Mouse (Mus musculus): ENCODE measurements at regions not wholly inside any gene's neighbourhood (a gene's known extent, or its start where the extent isn't known, plus 50 kb on each side); places are given as distances from the start of the nearest gene placed in this dataset.
"Not testable (repeated sequence)": the region's sequence is repeated elsewhere in the genome, so short reads cannot be mapped to it uniquely, and the experiment has no call there.

- no peak for ATAC-seq (replicated peaks)
- Histone ChIP-seq H3K9me3 (no peaks in the 10 kb centered on the region), H3K4me2 (no peak overlapping the region), H3K27ac (no peak overlapping the region), H3K27me3 (replicated peaks) (no peaks in the 10 kb centered on the region), H3K4me1 (no peaks in the 10 kb centered on the region), H3K4me3 (no peak overlapping the region), H3K9ac (no peak overlapping the region), H3K36me3 (replicated peaks) (no peaks in the 10 kb centered on the region)
- 68% methylated on average over 2 of the region's 2 CpGs for WGBS
These were observed 751.6 kb downstream of the Kcna4 start for GRCm38 (mm10) chr2:108042086-108042485.

- Histone ChIP-seq H3K27me3 (replicated peaks) (no peaks in the 10 kb centered on the region), H3K9ac (no peak overlapping the region), H3K27ac (no peak overlapping the region), H3K36me3 (replicated peaks) (no peaks in the 10 kb centered on the region), H3K9me3 (no peaks in the 10 kb centered on the region), H3K4me1 (no peaks in the 10 kb centered on the region), H3K4me2 (no peak overlapping the region), H3K4me3 (no peak overlapping the region)
- ATAC-seq (replicated peaks), result no peak
- WGBS, result 93% methylated on average over 2 of the region's 2 CpGs
These were observed 754.4 kb downstream of the Kcna4 start for GRCm38 (mm10) chr2:108044885-108045284.

GRCm38 (mm10) chr2:108045997-108046396 is 755.6 kb downstream of the Kcna4 start:
- no peak for ATAC-seq (replicated peaks)
- Histone ChIP-seq H3K4me1 (no peaks in the 10 kb centered on the region), H3K4me3 (no peak overlapping the region), H3K9ac (no peak overlapping the region), H3K27me3 (replicated peaks) (no peaks in the 10 kb centered on the region), H3K4me2 (no peak overlapping the region), H3K9me3 (no peaks in the 10 kb centered on the region), H3K27ac (no peak overlapping the region), H3K36me3 (replicated peaks) (no peaks in the 10 kb centered on the region)
- WGBS, result 82% methylated on average over 2 of the region's 2 CpGs

- H3K27ac ChIP-seq; ATAC-seq (replicated peaks); H3K4me3 ChIP-seq; H3K9ac ChIP-seq; H3K9me3 ChIP-seq; H3K4me2 ChIP-seq; H3K27me3 ChIP-seq (replicated peaks); H3K4me1 ChIP-seq; H3K36me3 ChIP-seq (replicated peaks): not testable (repeated sequence)
- 82% methylated on average over 2 of the region's 2 CpGs for WGBS
These were observed 772.3 kb downstream of the Kcna4 start for GRCm38 (mm10) chr2:108062751-108063150.

GRCm38 (mm10) chr2:108083911-108084310 is 793.5 kb downstream of the Kcna4 start:
- no peak overlapping the region for H3K27ac ChIP-seq
- WGBS, result 74% methylated on average over 3 of the region's 3 CpGs
- no peak overlapping the region for H3K4me2 ChIP-seq
- no peaks in the 10 kb centered on the region for H3K27me3 ChIP-seq (replicated peaks)
- H3K9ac ChIP-seq, result no peak overlapping the region
- no peak overlapping the region for H3K4me3 ChIP-seq
- ATAC-seq (replicated peaks), result no peak
- no peaks in the 10 kb centered on the region for H3K36me3 ChIP-seq (replicated peaks)
- H3K4me1 ChIP-seq, result no peaks in the 10 kb centered on the region
- H3K9me3 ChIP-seq, result no peaks in the 10 kb centered on the region

GRCm38 (mm10) chr2:108090266-108090665 is 799.8 kb downstream of the Kcna4 start:
- H3K27me3 ChIP-seq (replicated peaks), result no peaks in the 10 kb centered on the region
- ATAC-seq (replicated peaks), result no peak

GRCm38 (mm10) chr2:108097026-108097425 is 806.6 kb downstream of the Kcna4 start:
- WGBS, result 95% methylated on average over 4 of the region's 4 CpGs
- Histone ChIP-seq H3K27me3 (replicated peaks) (no peaks in the 10 kb centered on the region), H3K36me3 (replicated peaks) (no peaks in the 10 kb centered on the region), H3K4me3 (no peak overlapping the region), H3K9ac (no peak overlapping the region), H3K9me3 (no peaks in the 10 kb centered on the region), H3K4me2 (no peak overlapping the region), H3K4me1 (no peaks in the 10 kb centered on the region), H3K27ac (no peak overlapping the region)
- ATAC-seq (replicated peaks), result no peak

More at GRCm38 (mm10) chr2:108090266-108090665, 799.8 kb downstream of the Kcna4 start:
- no peak overlapping the region for H3K9ac ChIP-seq
- H3K27ac ChIP-seq, result no peak overlapping the region
- H3K9me3 ChIP-seq, result no peaks in the 10 kb centered on the region
- no peaks in the 10 kb centered on the region for H3K36me3 ChIP-seq (replicated peaks)
- no peaks in the 10 kb centered on the region for H3K4me1 ChIP-seq
- WGBS, result 75% methylated on average over 4 of the region's 4 CpGs
- no peak overlapping the region for H3K4me2 ChIP-seq
- no peak overlapping the region for H3K4me3 ChIP-seq

GRCm38 (mm10) chr2:108110140-108110539 is 819.7 kb downstream of the Kcna4 start:
- no peaks in the 10 kb centered on the region for H3K36me3 ChIP-seq (replicated peaks)
- H3K4me2 ChIP-seq, result no peak overlapping the region
- H3K27me3 ChIP-seq (replicated peaks), result no peaks in the 10 kb centered on the region
- no peak overlapping the region for H3K4me3 ChIP-seq
- H3K4me1 ChIP-seq, result no peaks in the 10 kb centered on the region
- H3K27ac ChIP-seq, result no peak overlapping the region
- no peak overlapping the region for H3K9ac ChIP-seq
- H3K9me3 ChIP-seq, result no peaks in the 10 kb centered on the region
- ATAC-seq (replicated peaks), result no peak

- H3K9ac ChIP-seq, result no peak overlapping the region
- no peaks in the 10 kb centered on the region for H3K27me3 ChIP-seq (replicated peaks)
- no peak overlapping the region for H3K4me3 ChIP-seq
- no peaks in the 10 kb centered on the region for H3K36me3 ChIP-seq (replicated peaks)
- H3K27ac ChIP-seq, result no peak overlapping the region
- WGBS, result 38% methylated on average over 2 of the region's 2 CpGs
- H3K9me3 ChIP-seq, result no peaks in the 10 kb centered on the region
- no peaks in the 10 kb centered on the region for H3K4me1 ChIP-seq
- H3K4me2 ChIP-seq, result no peak overlapping the region
- no peak for ATAC-seq (replicated peaks)
These were observed 855.3 kb downstream of the Kcna4 start for GRCm38 (mm10) chr2:108145694-108146093.

- 75% methylated on average over 4 of the region's 4 CpGs for WGBS
- no peaks in the 10 kb centered on the region for H3K36me3 ChIP-seq (replicated peaks)
- H3K9me3 ChIP-seq, result no peaks in the 10 kb centered on the region
- no peak overlapping the region for H3K9ac ChIP-seq
- H3K4me1 ChIP-seq, result no peaks in the 10 kb centered on the region
- H3K27ac ChIP-seq, result no peak overlapping the region
- no peak overlapping the region for H3K4me3 ChIP-seq
- ATAC-seq (replicated peaks), result no peak
- no peak overlapping the region for H3K4me2 ChIP-seq
- no peaks in the 10 kb centered on the region for H3K27me3 ChIP-seq (replicated peaks)
These were observed 857.8 kb downstream of the Kcna4 start for GRCm38 (mm10) chr2:108148221-108148620.

GRCm38 (mm10) chr2:108156189-108156588 is 865.8 kb downstream of the Kcna4 start:
- no peaks in the 10 kb centered on the region for H3K4me1 ChIP-seq
- no peak for ATAC-seq (replicated peaks)
- no peak overlapping the region for H3K4me3 ChIP-seq
- no peaks in the 10 kb centered on the region for H3K27me3 ChIP-seq (replicated peaks)
- H3K36me3 ChIP-seq (replicated peaks), result no peaks in the 10 kb centered on the region
- no peaks in the 10 kb centered on the region for H3K9me3 ChIP-seq
- H3K9ac ChIP-seq, result no peak overlapping the region
- H3K4me2 ChIP-seq, result no peak overlapping the region
- no peak overlapping the region for H3K27ac ChIP-seq

- H3K27ac ChIP-seq, result no peak overlapping the region
- H3K4me3 ChIP-seq, result no peak overlapping the region
- ATAC-seq (replicated peaks), result no peak
- no peak overlapping the region for H3K9ac ChIP-seq
- no peaks in the 10 kb centered on the region for H3K27me3 ChIP-seq (replicated peaks)
- H3K4me1 ChIP-seq, result no peaks in the 10 kb centered on the region
- H3K9me3 ChIP-seq, result no peaks in the 10 kb centered on the region
- no peaks in the 10 kb centered on the region for H3K36me3 ChIP-seq (replicated peaks)
- H3K4me2 ChIP-seq, result no peak overlapping the region
- WGBS, result 94% methylated on average over 2 of the region's 2 CpGs
These were observed 867.3 kb downstream of the Kcna4 start for GRCm38 (mm10) chr2:108157731-108158130.

GRCm38 (mm10) chr2:108158311-108158710 is 867.9 kb downstream of the Kcna4 start:
- Histone ChIP-seq H3K9me3 (no peaks in the 10 kb centered on the region), H3K4me1 (no peaks in the 10 kb centered on the region), H3K36me3 (replicated peaks) (no peaks in the 10 kb centered on the region), H3K27ac (no peak overlapping the region), H3K9ac (no peak overlapping the region), H3K27me3 (replicated peaks) (no peaks in the 10 kb centered on the region), H3K4me2 (no peak overlapping the region), H3K4me3 (no peak overlapping the region)
- no peak for ATAC-seq (replicated peaks)

GRCm38 (mm10) chr2:108160865-108161264 is 870.4 kb downstream of the Kcna4 start:
- 83% methylated on average over 3 of the region's 3 CpGs for WGBS
- Histone ChIP-seq H3K36me3 (replicated peaks) (no peaks in the 10 kb centered on the region), H3K4me1 (no peaks in the 10 kb centered on the region), H3K9me3 (no peaks in the 10 kb centered on the region), H3K27ac (no peak overlapping the region), H3K9ac (no peak overlapping the region), H3K27me3 (replicated peaks) (no peaks in the 10 kb centered on the region), H3K4me2 (no peak overlapping the region), H3K4me3 (no peak overlapping the region)
- ATAC-seq (replicated peaks), result no peak
